20 mouse cellular contexts compared by ENCODE assay signal in the genomic region with DNA sequence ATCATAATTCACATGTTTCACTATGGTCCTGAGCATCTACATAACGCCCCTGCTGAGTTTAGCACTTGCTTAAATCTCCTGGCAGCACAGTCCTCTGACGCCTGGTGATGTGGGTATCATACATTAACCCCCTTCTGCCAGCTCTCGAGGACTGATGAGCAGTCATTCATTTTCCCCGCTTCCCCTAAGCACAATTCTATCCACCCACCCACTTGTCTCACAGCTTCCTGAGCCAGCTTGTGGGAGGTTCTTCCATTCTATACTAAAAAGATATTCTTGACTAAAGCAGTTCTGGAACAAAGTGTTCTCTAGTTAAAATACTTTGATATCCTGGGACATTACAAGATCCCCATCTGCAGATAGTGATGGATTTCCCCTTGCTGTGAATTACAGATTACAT.
DNase-seq lines count a peak whose midpoint lies in the region; ATAC-seq and TF ChIP-seq lines count a peak whose summit lies in the region.
"Had no signal": no experiment of that assay in that cellular context is flagged by ENCODE, and none has a peak within 500 bp of the region (broad histone marks: within the 10 kb centered on the region; RNA-seq: fewer than 3 reads in every experiment).

No protein-coding gene starts in this region.

- no peak overlapping the region for H3K4me3 ChIP-seq in thymus, adult 2 months (ENCODE audit: control insufficient read depth, insufficient read depth, low read length)
- H3K4me3 ChIP-seq: forebrain, embryonic 13.5 days; heart, embryonic 13.5 days; midbrain, embryonic 10.5 days; neural tube, embryonic 12.5 days had no signal

- no peaks in the 10 kb centered on the region for H3K4me1 ChIP-seq in thymus, adult 2 months (replicated peaks; ENCODE audit: control insufficient read depth, insufficient read depth, low read length)
- H3K4me1 ChIP-seq: forebrain, embryonic 13.5 days; heart, embryonic 13.5 days; midbrain, embryonic 10.5 days; neural tube, embryonic 12.5 days had no signal

- DNase-seq in layer of hippocampus, adult 11-12 months (ENCODE audit: low spot score), result peak; percentile 9
- DNase-seq in layer of hippocampus, postnatal 14 days (ENCODE audit: low spot score in 2 of 2), result no peak
- DNase-seq in frontal cortex, postnatal 14 days (ENCODE audit: low spot score in 2 of 2), result peak; percentile 14
- peak; percentile 53 to 60 for DNase-seq in left cerebral cortex, postnatal 36 days (ENCODE audit: low spot score in 2 of 2)
- DNase-seq in thymus, adult 2 months, result no peak
- no peak for DNase-seq in c-Kit-positive CD71-positive TER-119-positive erythroid progenitor cells, embryonic 14.5 days (ENCODE audit: low spot score)
- DNase-seq: cerebellum, postnatal 25 days; heart, adult 11 months; heart, postnatal 4 days; kidney, adult 2 months; lung, embryonic 14.5 days; lung, postnatal 4 days; thymus, postnatal 36 days had no signal

- no peaks in the 10 kb centered on the region for H3K36me3 ChIP-seq in thymus, adult 2 months (ENCODE audit: control insufficient read depth, insufficient read depth, low read length)
- H3K36me3 ChIP-seq: heart, embryonic 13.5 days; midbrain, embryonic 10.5 days; neural tube, embryonic 12.5 days had no signal

- no peak for TF ChIP-seq CTCF in thymus, adult 2 months (IDR thresholded peaks at IDR 0.05; ENCODE audit: borderline replicate concordance, control insufficient read depth, extremely low read depth, insufficient read depth, low read length, poor library complexity)

- 74% methylated on average over 4 of the region's 4 CpGs for WGBS in thymus, adult 2 months

- peak; percentile 99 for ATAC-seq in frontal cortex, adult (ENCODE audit: low TSS enrichment)
- no peak for ATAC-seq in cerebellum, adult (ENCODE audit: insufficient number of reproducible peaks, low FRiP score, low TSS enrichment)
- ATAC-seq: forebrain, embryonic 13.5 days had no signal

- no peak for TF ChIP-seq POLR2A in thymus, adult 2 months (IDR thresholded peaks at IDR 0.05; ENCODE audit: control insufficient read depth, extremely low read depth, insufficient read depth, low read length, poor library complexity)

- no peaks in the 10 kb centered on the region for H3K27me3 ChIP-seq in thymus, adult 2 months (ENCODE audit: control insufficient read depth, insufficient read depth, low read length)
- H3K27me3 ChIP-seq: forebrain, embryonic 13.5 days; heart, embryonic 13.5 days; neural tube, embryonic 12.5 days had no signal

- intact Hi-C loops in left cerebral cortex, postnatal 36 days (cut with DNase I), result no loop called here

- no peak overlapping the region for H3K27ac ChIP-seq in thymus, adult 2 months (ENCODE audit: control insufficient read depth, insufficient read depth, low read length)
- H3K27ac ChIP-seq: forebrain, embryonic 13.5 days; heart, embryonic 13.5 days; midbrain, embryonic 10.5 days; neural tube, embryonic 12.5 days; stomach, postnatal 0 days had no signal

Comparison
In these comparisons a context has a peak if more than half of its experiments do, and no peak if none do; other contexts are left out.
1. DNase-seq: peak in layer of hippocampus, adult 11-12 months (single experiment), frontal cortex, postnatal 14 days (2 of 2) and left cerebral cortex, postnatal 36 days (2 of 2); none in layer of hippocampus, postnatal 14 days (0 of 2), thymus, adult 2 months (single experiment) and c-Kit-positive CD71-positive TER-119-positive erythroid progenitor cells, embryonic 14.5 days (single experiment).